Mouse (Mus musculus) heart, embryonic 14.5 days (tissue): Measurements from ENCODE around the gene Card9. TPM values are rescaled to one million over a fixed set of nuclear protein-coding genes. Genes with fewer than 3 reads are reported as not detected.

Experiments
- ATAC-seq: fragments of 200-750 bp; cut with Nextera tagmentation; 2 replicates; pipeline ENCODE4 v1.8.0; 2017; ENCODE audit warnings: low read depth, moderate TSS enrichment; ENCODE audit not compliant: insufficient number of reproducible peaks, insufficient read depth, low FRiP score
- H3K27ac ChIP-seq, 2 experiments: fragments of 200-500 bp in 1 of 2; fragments of 300-500 bp in 1 of 2; sonication (generic) in 1 of 2; replicated peaks in 1 of 2; 2 replicates each; pipeline ENCODE4 v1.5.1; 2012 to 2014; ENCODE audit warnings: low read depth in 2 of 2, low read length in 2 of 2, control low read depth in 1 of 2, mild to moderate bottlenecking in 1 of 2, mixed read lengths in 1 of 2; ENCODE audit not compliant: control insufficient read depth in 1 of 2, insufficient read depth in 1 of 2
- H3K27me3 ChIP-seq: fragments of 300-500 bp; sonication (generic); 2 replicates; pipeline ENCODE4 v1.6.1; 2014; ENCODE audit warnings: mild to moderate bottlenecking, low read length, control low read depth; ENCODE audit not compliant: control insufficient read depth, insufficient read depth
- H3K36me3 ChIP-seq: fragments of 300-500 bp; sonication (generic); 2 replicates; pipeline ENCODE4 v1.6.1; 2014; ENCODE audit warnings: mild to moderate bottlenecking, control low read depth, low read length, mixed read lengths; ENCODE audit not compliant: control insufficient read depth, insufficient read depth
- H3K4me1 ChIP-seq, 2 experiments: fragments of 200-500 bp in 1 of 2; fragments of 300-500 bp in 1 of 2; sonication (generic) in 1 of 2; 2 replicates each; pipeline ENCODE4 v1.6.1; 2012 to 2014; ENCODE audit warnings: low read length in 2 of 2, control low read depth in 1 of 2, mixed read lengths in 1 of 2; ENCODE audit not compliant: control insufficient read depth in 2 of 2, insufficient read depth in 2 of 2
- H3K4me2 ChIP-seq: fragments of 300-500 bp; sonication (generic); 2 replicates; pipeline ENCODE4 v1.6.1; 2014; ENCODE audit warnings: mild to moderate bottlenecking, low read length
- H3K4me3 ChIP-seq, 2 experiments: fragments of 200-500 bp in 1 of 2; fragments of 300-500 bp in 1 of 2; sonication (generic) in 1 of 2; 2 replicates each; pipeline ENCODE4 v1.5.1; 2012 to 2014; ENCODE audit warnings: low read length in 2 of 2, mild to moderate bottlenecking in 2 of 2, control low read depth in 1 of 2, low read depth in 1 of 2, moderate library complexity in 1 of 2; ENCODE audit not compliant: control insufficient read depth in 1 of 2, insufficient read depth in 1 of 2
- H3K9ac ChIP-seq: fragments of 300-500 bp; sonication (generic); 2 replicates; pipeline ENCODE4 v1.6.1; 2014; ENCODE audit warnings: mild to moderate bottlenecking, low read length
- H3K9me3 ChIP-seq: fragments of 300-500 bp; sonication (generic); 2 replicates; pipeline ENCODE4 v1.6.1; 2016; ENCODE audit warnings: low read length, control low read depth; ENCODE audit not compliant: control insufficient read depth
- WGBS: fragments of 180-500 bp; shearing (Covaris S2); extraction: QIAGEN DNeasy Blood & Tissue Kit; methylation state at CpG from one replicate; pipeline ENCODE4 v1.1.7; 2014; 5-methylcytosine and 5-hydroxymethylcytosine counted together
- polyA plus RNA-seq: library from polyadenylated mRNA; unstranded; fragments of >200 nt; fragmentation: Nextera tagmentation; extraction: Ambion mirVana; gene quantifications from 2 replicates; pipeline ENCODE4 v1.2.1, GENCODE M21; 2014

The Card9 gene
- polyA plus RNA-seq, 1 experiment from 2014 or later: 0.61 TPM

- peaks cover 19 to 39% of the 10 kb centered on the region in 2 experiments; a peak in 3 of 4 replicates for H3K4me1 ChIP-seq
- H3K27me3 ChIP-seq: no peaks in the 10 kb centered on the region
- H3K4me2 ChIP-seq: no peak overlapping the region
- H3K9me3 ChIP-seq: no peaks in the 10 kb centered on the region
- peak overlapping the region; percentile 9; the same call in 1 of the 2 replicates for H3K9ac ChIP-seq
- H3K36me3 ChIP-seq: peaks cover 70% of the 10 kb centered on the region
- 60% methylated on average over 15 of the region's 15 CpGs for WGBS
- H3K27ac ChIP-seq: peak overlapping the region; percentile 27 to 59
- no peak for ATAC-seq
- no peak overlapping the region for H3K4me3 ChIP-seq
These were observed 35.1 kb downstream of the Card9 start for GRCm38 (mm10) chr2:26325386-26326181.

- 0 out of 2 replicates have a peak, but pooled peaks have one; percentile 5 for ATAC-seq
- peaks cover 64% of the 10 kb centered on the region for H3K36me3 ChIP-seq
- H3K9ac ChIP-seq: no peak overlapping the region
- peaks cover 21 to 37% of the 10 kb centered on the region in 2 experiments; a peak in 3 of 4 replicates for H3K4me1 ChIP-seq
- H3K9me3 ChIP-seq: no peaks in the 10 kb centered on the region
- no peaks in the 10 kb centered on the region for H3K27me3 ChIP-seq
- peak overlapping the region; percentile 27 to 59 for H3K27ac ChIP-seq
- H3K4me2 ChIP-seq: no peak overlapping the region
- 30% methylated on average over 2 of the region's 2 CpGs for WGBS
- no peak overlapping the region for H3K4me3 ChIP-seq
These were observed 35.8 kb downstream of the Card9 start for GRCm38 (mm10) chr2:26324917-26325316.

DNA sequence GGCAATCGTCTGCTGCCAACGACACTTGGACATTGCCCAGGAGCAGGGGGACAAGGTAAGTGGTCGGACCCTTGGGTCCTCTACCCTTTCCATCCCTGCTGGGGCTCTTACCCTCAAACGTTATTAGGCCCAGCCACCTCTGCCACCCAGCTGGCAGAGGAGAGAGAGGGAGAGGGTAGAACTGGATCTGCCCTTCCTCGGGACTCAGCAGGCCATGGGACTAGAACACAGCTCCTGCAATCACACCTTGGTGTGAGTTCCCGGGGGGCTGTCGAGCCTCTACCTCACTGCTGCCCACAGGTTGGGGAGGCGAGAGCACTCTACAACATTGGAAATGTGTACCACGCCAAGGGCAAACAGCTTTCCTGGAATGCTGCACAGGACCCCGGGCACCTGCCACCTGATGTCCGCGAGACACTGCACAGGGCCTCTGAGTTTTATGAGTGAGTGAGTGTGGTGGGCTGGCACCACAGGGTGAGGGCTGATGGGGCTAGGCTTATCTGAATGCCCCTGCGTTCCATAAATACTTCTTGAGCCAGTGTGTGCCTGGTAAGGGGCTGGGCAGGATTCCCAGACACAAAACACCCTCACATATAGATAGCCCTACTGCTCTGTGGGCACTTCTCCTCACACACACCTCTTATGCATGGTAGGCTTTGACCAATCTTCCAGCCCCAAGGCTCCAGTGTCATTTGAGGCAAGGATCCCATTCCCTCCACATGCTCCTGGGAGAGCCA lies 37.0 kb downstream of the Card9 start:
- peaks cover 63% of the 10 kb centered on the region for H3K36me3 ChIP-seq
- ATAC-seq: 0 out of 2 replicates have a peak, but pooled peaks have one; percentile 11
- 82% methylated on average over 13 of the region's 13 CpGs for WGBS
- H3K9ac ChIP-seq: peak overlapping the region; percentile 22
- peaks cover 16 to 38% of the 10 kb centered on the region in 2 experiments; a peak in 3 of 4 replicates for H3K4me1 ChIP-seq
- H3K27me3 ChIP-seq: no peaks in the 10 kb centered on the region
- H3K9me3 ChIP-seq: no peaks in the 10 kb centered on the region
- peak overlapping the region in 1 of 2 experiments; percentile 55; a peak in 2 of 4 replicates for H3K27ac ChIP-seq
- H3K4me3 ChIP-seq: no peak overlapping the region
- H3K4me2 ChIP-seq: no peak overlapping the region

DNA sequence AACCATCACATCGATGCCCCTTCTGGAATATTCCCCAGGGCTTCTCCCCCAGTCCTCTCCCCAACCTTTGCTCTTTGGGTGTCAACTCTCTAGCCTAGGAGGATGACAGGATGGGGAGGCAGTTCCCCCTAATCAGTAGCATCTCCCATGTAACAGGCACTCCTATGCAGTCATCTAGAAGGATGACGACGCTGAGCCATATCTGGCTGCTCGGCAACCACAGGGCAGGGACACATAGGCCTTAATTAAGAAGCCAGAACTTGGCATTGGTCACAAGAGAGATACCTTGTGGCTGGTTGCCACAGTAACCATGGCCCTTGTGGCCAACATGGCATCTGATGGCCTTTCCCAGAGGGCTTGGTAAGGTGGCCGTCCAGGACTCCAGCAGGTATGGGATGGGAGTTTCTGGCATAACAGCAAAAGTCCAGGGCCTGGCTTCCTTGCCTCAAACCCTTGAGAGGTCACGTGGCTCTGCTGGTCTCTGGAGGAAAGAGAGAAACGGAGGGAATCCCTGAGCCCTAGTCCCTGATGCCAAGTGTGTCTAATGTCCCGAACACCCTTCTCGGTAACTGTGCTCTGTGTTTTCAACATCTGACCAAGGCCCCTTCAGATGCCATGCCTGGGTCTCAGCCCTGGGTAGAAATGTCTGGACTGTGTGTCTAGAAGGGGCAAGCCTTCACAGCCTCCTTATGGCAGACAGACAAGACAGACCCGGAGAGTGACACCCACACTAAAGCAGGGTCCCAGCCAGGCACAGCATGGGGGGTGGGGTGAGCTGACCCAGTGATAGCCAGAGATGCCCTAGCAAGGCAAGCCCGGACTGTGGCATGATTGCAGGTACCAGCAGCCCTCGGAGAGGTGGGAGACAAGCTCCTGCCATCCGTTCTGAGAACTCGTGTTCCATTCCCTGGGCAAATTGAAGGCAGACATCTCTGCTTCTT lies 40.2 kb downstream of the Card9 start:
- Histone ChIP-seq H3K4me3 (no peak overlapping the region), H3K36me3 (peaks cover 38% of the 10 kb centered on the region), H3K4me1 (peaks cover 36 to 63% of the 10 kb centered on the region in 2 experiments)

DNA sequence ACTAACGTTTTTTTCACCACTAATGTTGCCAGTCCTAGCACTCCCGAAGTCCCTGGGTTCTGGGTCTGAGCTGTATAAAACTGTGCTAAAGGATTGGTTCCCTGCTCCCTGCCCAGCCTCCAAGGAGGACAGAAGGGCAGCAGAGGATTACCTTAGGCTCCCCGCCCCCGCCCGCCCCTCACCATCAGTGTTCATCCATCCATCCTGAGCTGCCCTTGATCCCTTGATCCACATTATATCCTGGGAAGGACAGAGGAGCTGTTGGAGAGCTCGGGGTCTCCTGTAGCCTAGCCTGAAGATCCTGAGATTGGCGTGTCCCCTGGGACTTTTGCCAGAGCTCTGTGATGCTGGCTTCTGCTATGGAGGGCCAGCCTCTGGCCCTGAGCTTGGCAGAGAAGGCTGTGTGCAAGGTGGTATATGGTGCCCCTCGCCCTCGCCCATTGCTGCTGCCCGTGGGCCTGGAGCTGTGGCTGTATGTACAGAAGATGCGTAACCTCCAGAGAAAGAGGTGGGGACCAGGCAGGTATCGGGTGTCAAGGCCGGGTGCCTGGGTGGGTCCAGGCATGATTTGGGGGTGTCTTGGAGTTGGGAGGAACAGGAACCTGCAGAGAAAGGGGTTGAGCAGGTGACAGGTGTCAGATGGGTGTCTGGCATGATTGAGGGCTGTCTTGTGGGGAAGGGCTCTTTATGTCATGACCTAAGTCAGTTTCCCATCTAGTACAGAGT lies 41.0 kb downstream of the Card9 start:
- Histone ChIP-seq H3K36me3 (peaks cover 29% of the 10 kb centered on the region), H3K27me3 (no peaks in the 10 kb centered on the region), H3K27ac (no peak overlapping the region), H3K4me2 (no peak overlapping the region), H3K9ac (no peak overlapping the region; the same call in 1 of the 2 replicates), H3K9me3 (no peaks in the 10 kb centered on the region), H3K4me1 (peaks cover 35 to 58% of the 10 kb centered on the region in 2 experiments), H3K4me3 (no peak overlapping the region)
- WGBS: 87% methylated on average over 13 of the region's 13 CpGs
- ATAC-seq: no peak

More for the DNA sequence above, 40.2 kb downstream of the Card9 start:
- Histone ChIP-seq H3K9ac (no peak overlapping the region), H3K4me2 (no peak overlapping the region), H3K27me3 (no peaks in the 10 kb centered on the region), H3K9me3 (no peaks in the 10 kb centered on the region), H3K27ac (no peak overlapping the region)
- WGBS: 83% methylated on average over 14 of the region's 14 CpGs
- no peak for ATAC-seq

GRCm38 (mm10) chr2:26319109-26319508 lies 41.6 kb downstream of the Card9 start:
- Histone ChIP-seq H3K9ac (peak overlapping the region; percentile 27; the same call in 1 of the 2 replicates), H3K4me3 (no peak overlapping the region), H3K4me2 (no peak overlapping the region), H3K4me1 (peaks cover 41 to 56% of the 10 kb centered on the region in 2 experiments), H3K36me3 (peaks cover 24% of the 10 kb centered on the region), H3K9me3 (no peaks in the 10 kb centered on the region), H3K27me3 (no peaks in the 10 kb centered on the region), H3K27ac (no peak overlapping the region)
- WGBS: 89% methylated on average over 9 of the region's 9 CpGs
- ATAC-seq: no peak
